Mouse (Mus musculus): ENCODE data around the gene Adh7. TPM values are rescaled to one million over a fixed set of nuclear protein-coding genes. Genes with fewer than 3 reads are reported as not detected.

The Adh7 gene
- polyA plus RNA-seq, 1 experiment from 2014 or later = 0.41 TPM

DNA sequence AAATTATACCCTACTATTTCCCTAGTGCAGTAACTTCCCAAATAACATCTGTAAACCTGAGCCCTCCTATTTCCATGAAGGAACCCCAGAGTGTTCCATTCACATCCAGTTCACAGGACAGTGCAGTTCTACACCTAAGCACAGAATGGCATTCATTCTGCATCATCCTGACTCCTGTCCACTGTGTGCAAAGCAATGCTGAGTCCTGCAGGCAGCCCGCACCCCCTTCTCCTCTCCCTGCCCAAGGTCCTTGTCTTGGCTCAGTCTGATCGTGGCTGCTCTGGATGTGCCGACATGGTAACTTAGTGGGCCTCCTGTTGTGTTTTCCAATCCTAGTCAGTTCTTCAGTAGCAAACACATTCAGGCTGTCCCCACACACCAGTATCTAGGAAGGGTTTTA lies 12.7 kb downstream of the Adh7 start:
- H3K4me3 ChIP-seq (replicated peaks; ENCODE audit: low read length) = no peak overlapping the region
- H3K4me2 ChIP-seq (replicated peaks) = no peak overlapping the region
- H3K27ac ChIP-seq = no peak overlapping the region
- H3K4me1 ChIP-seq (replicated peaks; ENCODE audit: control insufficient read depth, insufficient read depth, low read length) = no peaks in the 10 kb centered on the region
- no peak for ATAC-seq (ENCODE audit: low FRiP score)
- no peaks in the 10 kb centered on the region for H3K9me3 ChIP-seq (ENCODE audit: control insufficient read depth, low read length)
- 75% methylated on average over 3 of the region's 3 CpGs for WGBS
- no peak for DNase-seq (ENCODE audit: low spot score)
- no peaks in the 10 kb centered on the region for H3K27me3 ChIP-seq (ENCODE audit: control insufficient read depth, insufficient read depth, low read length)
- H3K9ac ChIP-seq = no peak overlapping the region
- H3K36me3 ChIP-seq (replicated peaks; ENCODE audit: control insufficient read depth, insufficient read depth) = no peaks in the 10 kb centered on the region

DNA sequence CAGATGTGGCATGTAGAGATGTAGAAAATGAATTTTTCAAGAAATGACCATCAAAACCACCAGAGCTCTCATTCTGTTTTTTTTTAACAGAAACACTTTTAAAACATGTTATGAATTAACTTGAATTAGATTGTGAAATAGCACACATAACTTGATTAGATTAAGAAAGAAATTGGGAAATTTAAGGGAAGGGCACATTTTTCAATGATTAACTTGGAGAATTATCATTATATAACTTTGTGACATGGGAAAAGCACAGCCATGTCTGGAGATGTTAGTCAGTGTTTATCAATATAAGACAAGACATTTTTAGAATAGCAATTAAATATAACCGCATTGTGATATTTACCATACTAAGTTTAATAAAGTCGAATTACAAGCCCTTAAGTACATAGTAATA lies 14.0 kb downstream of the Adh7 start:
- WGBS = 87% methylated on average over 2 of the region's 2 CpGs

DNA sequence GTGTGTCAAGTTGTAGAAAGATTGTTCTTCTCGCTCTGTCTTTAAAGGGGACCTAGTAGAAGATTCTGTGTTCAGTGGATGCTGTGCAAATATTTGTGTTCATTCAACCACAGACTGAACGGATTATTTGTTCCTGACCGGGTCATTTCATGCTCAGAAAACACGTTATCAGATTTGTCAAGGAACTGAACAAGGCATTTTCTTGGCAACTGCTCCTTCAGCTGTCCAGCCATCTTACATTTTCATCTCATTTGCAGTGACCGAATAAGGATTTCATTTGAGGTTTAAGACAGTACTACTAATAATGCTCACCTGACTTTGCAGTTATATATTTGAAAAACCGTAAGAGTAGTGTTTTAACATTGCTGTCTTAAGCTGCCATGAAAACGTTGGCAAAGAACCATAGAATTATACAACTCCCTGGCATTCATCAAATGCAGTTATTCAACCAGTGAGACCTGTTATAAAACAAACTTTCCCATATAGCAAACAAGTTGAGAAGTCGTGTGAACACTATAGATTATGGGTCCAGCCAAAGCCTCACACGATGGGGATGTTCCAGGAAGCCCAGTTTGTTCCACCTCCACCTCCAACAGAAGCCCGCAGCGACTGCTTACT lies 19.1 kb downstream of the Adh7 start:
- H3K27me3 ChIP-seq (ENCODE audit: control insufficient read depth, insufficient read depth, low read length) = no peaks in the 10 kb centered on the region
- H3K9ac ChIP-seq = no peak overlapping the region
- ATAC-seq (ENCODE audit: low FRiP score) = no peak
- no peaks in the 10 kb centered on the region for H3K4me1 ChIP-seq (replicated peaks; ENCODE audit: control insufficient read depth, insufficient read depth, low read length)
- no peak overlapping the region for H3K27ac ChIP-seq
- H3K36me3 ChIP-seq (replicated peaks; ENCODE audit: control insufficient read depth, insufficient read depth) = no peaks in the 10 kb centered on the region
- no peak for DNase-seq (ENCODE audit: low spot score)
- WGBS = 78% methylated on average over 11 of the region's 11 CpGs
- no peak overlapping the region for H3K4me2 ChIP-seq (replicated peaks)
- no peaks in the 10 kb centered on the region for H3K9me3 ChIP-seq (ENCODE audit: control insufficient read depth, low read length)
- H3K4me3 ChIP-seq (replicated peaks; ENCODE audit: low read length) = no peak overlapping the region

More for the DNA sequence above, 14.0 kb downstream of the Adh7 start:
- no peak for DNase-seq (ENCODE audit: low spot score)
- Histone ChIP-seq H3K4me1 (replicated peaks; ENCODE audit: control insufficient read depth, insufficient read depth, low read length) (no peaks in the 10 kb centered on the region), H3K27ac (no peak overlapping the region), H3K27me3 (ENCODE audit: control insufficient read depth, insufficient read depth, low read length) (no peaks in the 10 kb centered on the region), H3K36me3 (replicated peaks; ENCODE audit: control insufficient read depth, insufficient read depth) (no peaks in the 10 kb centered on the region), H3K4me2 (replicated peaks) (no peak overlapping the region), H3K9ac (no peak overlapping the region), H3K9me3 (ENCODE audit: control insufficient read depth, low read length) (no peaks in the 10 kb centered on the region), H3K4me3 (replicated peaks; ENCODE audit: low read length) (no peak overlapping the region)
- no peak for ATAC-seq (ENCODE audit: low FRiP score)

GRCm38 (mm10) chr3:138238046-138238445 lies 20.5 kb downstream of the Adh7 start:
- 0 out of 2 replicates have a peak, but pooled peaks cover 5% of the 10 kb centered on the region for H3K4me1 ChIP-seq (replicated peaks; ENCODE audit: control insufficient read depth, insufficient read depth, low read length)
- H3K27ac ChIP-seq = no peak overlapping the region
- H3K27me3 ChIP-seq (ENCODE audit: control insufficient read depth, insufficient read depth, low read length) = no peaks in the 10 kb centered on the region
- no peaks in the 10 kb centered on the region for H3K9me3 ChIP-seq (ENCODE audit: control insufficient read depth, low read length)
- WGBS = 87% methylated on average over 10 of the region's 10 CpGs
- no peak overlapping the region for H3K4me3 ChIP-seq (replicated peaks; ENCODE audit: low read length)
- DNase-seq (ENCODE audit: low spot score) (no peak), ATAC-seq (ENCODE audit: low FRiP score) (no peak)
- no peaks in the 10 kb centered on the region for H3K36me3 ChIP-seq (replicated peaks; ENCODE audit: control insufficient read depth, insufficient read depth)
- H3K4me2 ChIP-seq (replicated peaks) = no peak overlapping the region
- H3K9ac ChIP-seq = no peak overlapping the region

GRCm38 (mm10) chr3:138239461-138239860 lies 21.9 kb downstream of the Adh7 start:
- H3K4me3 ChIP-seq (replicated peaks; ENCODE audit: low read length) = no peak overlapping the region
- no peak overlapping the region for H3K9ac ChIP-seq
- ATAC-seq (ENCODE audit: low FRiP score) (no peak), DNase-seq (ENCODE audit: low spot score) (no peak)
- WGBS = 93% methylated on average over 6 of the region's 6 CpGs
- H3K36me3 ChIP-seq (replicated peaks; ENCODE audit: control insufficient read depth, insufficient read depth) = no peaks in the 10 kb centered on the region
- no peaks in the 10 kb centered on the region for H3K27me3 ChIP-seq (ENCODE audit: control insufficient read depth, insufficient read depth, low read length)
- H3K27ac ChIP-seq = no peak overlapping the region
- H3K4me2 ChIP-seq (replicated peaks) = no peak overlapping the region
- 0 out of 2 replicates have a peak, but pooled peaks cover 5% of the 10 kb centered on the region for H3K4me1 ChIP-seq (replicated peaks; ENCODE audit: control insufficient read depth, insufficient read depth, low read length)
- H3K9me3 ChIP-seq (ENCODE audit: control insufficient read depth, low read length) = no peaks in the 10 kb centered on the region

- DNase-seq (ENCODE audit: low spot score) = peak; percentile 34
- Histone ChIP-seq H3K9ac (no peak overlapping the region), H3K36me3 (replicated peaks; ENCODE audit: control insufficient read depth, insufficient read depth) (no peaks in the 10 kb centered on the region), H3K27me3 (ENCODE audit: control insufficient read depth, insufficient read depth, low read length) (no peaks in the 10 kb centered on the region), H3K9me3 (ENCODE audit: control insufficient read depth, low read length) (no peaks in the 10 kb centered on the region), H3K27ac (no peak overlapping the region), H3K4me2 (replicated peaks) (no peak overlapping the region), H3K4me1 (replicated peaks; ENCODE audit: control insufficient read depth, insufficient read depth, low read length) (0 out of 2 replicates have a peak, but pooled peaks cover 5% of the 10 kb centered on the region), H3K4me3 (replicated peaks; ENCODE audit: low read length) (no peak overlapping the region)
- no peak for ATAC-seq (ENCODE audit: low FRiP score)
- 92% methylated on average over 3 of the region's 3 CpGs for WGBS
These were observed 22.9 kb downstream of the Adh7 start for GRCm38 (mm10) chr3:138240411-138240810.

DNA sequence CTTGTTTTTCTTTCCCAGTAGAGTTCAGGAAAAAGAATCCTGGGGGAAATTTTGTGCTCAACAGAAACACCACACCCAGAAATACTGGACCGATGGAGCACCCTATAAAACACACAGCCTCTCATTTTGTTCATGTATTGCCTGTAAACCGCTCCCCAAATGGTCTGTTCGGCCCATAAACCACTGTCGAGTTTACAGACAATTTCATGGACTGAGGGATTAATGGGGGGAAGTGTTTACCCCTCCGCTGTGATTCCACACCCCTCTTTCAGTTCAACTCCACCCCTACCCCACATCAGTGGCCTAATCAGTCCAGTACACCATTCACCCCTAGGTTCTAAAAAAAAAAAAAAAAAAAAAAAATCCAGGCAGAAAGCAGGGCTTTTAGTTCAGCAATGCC lies 23.4 kb downstream of the Adh7 start:
- H3K4me2 ChIP-seq (replicated peaks) = no peak overlapping the region
- no peaks in the 10 kb centered on the region for H3K27me3 ChIP-seq (ENCODE audit: control insufficient read depth, insufficient read depth, low read length)
- no peaks in the 10 kb centered on the region for H3K36me3 ChIP-seq (replicated peaks; ENCODE audit: control insufficient read depth, insufficient read depth)
- H3K9me3 ChIP-seq (ENCODE audit: control insufficient read depth, low read length) = no peaks in the 10 kb centered on the region
- 85% methylated on average over 5 of the region's 5 CpGs for WGBS
- H3K9ac ChIP-seq = no peak overlapping the region
- no peak overlapping the region for H3K4me3 ChIP-seq (replicated peaks; ENCODE audit: low read length)
- 0 out of 2 replicates have a peak, but pooled peaks cover 5% of the 10 kb centered on the region for H3K4me1 ChIP-seq (replicated peaks; ENCODE audit: control insufficient read depth, insufficient read depth, low read length)
- DNase-seq (ENCODE audit: low spot score) (no peak), ATAC-seq (ENCODE audit: low FRiP score) (no peak)
- no peak overlapping the region for H3K27ac ChIP-seq

DNA sequence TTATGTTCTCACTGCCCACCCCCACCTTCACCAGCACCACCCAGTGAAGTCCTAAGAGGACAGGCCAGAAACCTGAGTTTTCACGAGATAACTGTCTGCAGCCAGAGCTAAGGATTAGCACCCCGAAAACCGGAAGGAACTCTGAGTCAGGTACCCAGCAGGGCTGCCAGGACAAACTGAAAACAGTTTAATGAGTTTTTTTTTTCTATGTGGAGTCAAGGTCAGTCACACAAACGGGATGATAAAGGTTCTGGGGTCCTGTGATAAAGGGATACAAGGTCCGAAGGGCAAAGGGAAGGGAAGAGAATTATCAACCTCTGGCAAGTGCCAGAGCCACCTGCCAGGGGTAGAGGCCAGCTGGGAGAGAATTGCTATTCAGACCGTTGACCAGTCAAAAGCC lies 23.8 kb downstream of the Adh7 start:
- no peak overlapping the region for H3K27ac ChIP-seq
- no peaks in the 10 kb centered on the region for H3K36me3 ChIP-seq (replicated peaks; ENCODE audit: control insufficient read depth, insufficient read depth)
- 0 out of 2 replicates have a peak, but pooled peaks cover 5% of the 10 kb centered on the region for H3K4me1 ChIP-seq (replicated peaks; ENCODE audit: control insufficient read depth, insufficient read depth, low read length)
- 75% methylated on average over 6 of the region's 6 CpGs for WGBS
- no peaks in the 10 kb centered on the region for H3K9me3 ChIP-seq (ENCODE audit: control insufficient read depth, low read length)
- ATAC-seq (ENCODE audit: low FRiP score) = no peak
- DNase-seq (ENCODE audit: low spot score) = no peak
- H3K9ac ChIP-seq = no peak overlapping the region
- H3K4me3 ChIP-seq (replicated peaks; ENCODE audit: low read length) = no peak overlapping the region
- H3K27me3 ChIP-seq (ENCODE audit: control insufficient read depth, insufficient read depth, low read length) = no peaks in the 10 kb centered on the region
- no peak overlapping the region for H3K4me2 ChIP-seq (replicated peaks)

GRCm38 (mm10) chr3:138242021-138242726 lies 24.6 kb downstream of the Adh7 start:
- Histone ChIP-seq H3K4me1 (replicated peaks; ENCODE audit: control insufficient read depth, insufficient read depth, low read length) (0 out of 2 replicates have a peak, but pooled peaks cover 5% of the 10 kb centered on the region), H3K27me3 (ENCODE audit: control insufficient read depth, insufficient read depth, low read length) (no peaks in the 10 kb centered on the region), H3K4me2 (replicated peaks) (no peak overlapping the region), H3K9me3 (ENCODE audit: control insufficient read depth, low read length) (no peaks in the 10 kb centered on the region), H3K27ac (peak overlapping the region; percentile 7; the same call in 1 of the 2 replicates), H3K4me3 (replicated peaks; ENCODE audit: low read length) (no peak overlapping the region), H3K36me3 (replicated peaks; ENCODE audit: control insufficient read depth, insufficient read depth) (no peaks in the 10 kb centered on the region), H3K9ac (no peak overlapping the region)
- WGBS = 53% methylated on average over 14 of the region's 14 CpGs
- peak; percentile 55 for DNase-seq (ENCODE audit: low spot score)
- peak; percentile 61; the same call in 1 of the 2 replicates for ATAC-seq (ENCODE audit: low FRiP score)
